ENCODE assay signal across 14 mouse cellular contexts in the genomic region with DNA sequence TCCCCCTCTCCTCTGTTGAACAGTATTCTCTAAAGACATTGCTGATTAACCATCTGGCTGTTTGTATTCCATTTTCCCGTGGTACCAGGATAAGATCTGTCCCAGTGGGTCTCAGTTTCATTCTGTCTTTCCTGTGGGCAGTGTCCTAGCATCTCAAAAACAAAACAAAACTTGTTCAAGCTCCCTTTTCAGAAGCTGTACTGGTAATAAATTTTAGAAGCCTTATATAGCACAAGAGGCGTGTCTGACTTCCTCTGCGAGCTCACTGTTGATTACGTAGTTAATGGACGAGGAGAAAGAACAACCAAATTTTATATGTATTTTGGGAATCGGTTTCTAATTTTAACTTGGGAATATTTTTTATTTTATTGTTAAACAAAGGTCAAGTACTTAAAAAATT. TPM values are rescaled to one million over a fixed set of nuclear protein-coding genes. Genes with fewer than 3 reads are reported as not detected.
DNase-seq lines count a peak whose midpoint lies in the region; ATAC-seq and TF ChIP-seq lines count a peak whose summit lies in the region.
"Had no signal": no experiment of that assay in that cellular context is flagged by ENCODE, and none has a peak within 500 bp of the region (broad histone marks: within the 10 kb centered on the region; RNA-seq: fewer than 3 reads in every experiment).

No protein-coding gene starts in this region.

- TF ChIP-seq POLR2A in MEL (IDR thresholded peaks at IDR 0.05; ENCODE audit: control insufficient read depth in 1 of 2, insufficient read depth in 1 of 2, low read depth in 1 of 2, low read length in 2 of 2, poor library complexity in 1 of 2), result no peak

- peaks cover 8% of the 10 kb centered on the region; the same call in 1 of the 2 replicates for H3K79me2 ChIP-seq in MEL (ENCODE audit: control insufficient read depth, insufficient read depth, low read length, poor library complexity)

- TF ChIP-seq EP300 in MEL (IDR thresholded peaks at IDR 0.05; ENCODE audit: low read depth in 1 of 2, low read length in 2 of 2), result 0 out of 4 replicates have a peak, but pooled peaks of 1 of the 2 experiments have one; percentile 13

- H3K9ac ChIP-seq in MEL (ENCODE audit: control insufficient read depth, low read depth, low read length, poor library complexity, severe bottlenecking), result peak overlapping the region; percentile 63

- H3K27me3 ChIP-seq in MEL (ENCODE audit: control insufficient read depth in 1 of 2, insufficient read depth in 2 of 2, low read length in 2 of 2), result no peaks in the 10 kb centered on the region

- H3K27ac ChIP-seq in layer of hippocampus, adult 2 months, result peak overlapping the region; percentile 51; the same call in 1 of the 2 replicates
- peak overlapping the region; percentile 62 for H3K27ac ChIP-seq in MEL (ENCODE audit: control insufficient read depth, low read depth, low read length)
- H3K27ac ChIP-seq: embryonic facial prominence, embryonic 10.5 days; forebrain, embryonic 10.5 days had no signal

- TF ChIP-seq CTCF in layer of hippocampus, adult 2 months (conservative IDR thresholded peaks at IDR 0.05), result no peak
- TF ChIP-seq CTCF in MEL (IDR thresholded peaks at IDR 0.05 in 2 of 3, conservative IDR thresholded peaks at IDR 0.05 in 1 of 3; ENCODE audit: control insufficient read depth in 1 of 3, insufficient read depth in 1 of 3, low read depth in 2 of 3, low read length in 3 of 3, poor library complexity in 1 of 3, severe bottlenecking in 1 of 3), result no peak

- no peak for DNase-seq in layer of hippocampus, adult 2 months (ENCODE audit: low spot score in 2 of 2)
- DNase-seq in layer of hippocampus, adult 11-12 months (ENCODE audit: low spot score), result no peak
- peak; percentile 61 for DNase-seq in MEL (ENCODE audit: low read depth, low spot score)
- no peak for DNase-seq in cerebellum, postnatal 4 days (ENCODE audit: low spot score in 2 of 2)
- DNase-seq in right cerebral cortex, adult 18-20 months, result no peak
- DNase-seq: adrenal gland, postnatal 36 days; cerebellum, adult 8-10 months; left cerebral cortex, postnatal 4 days; lung, postnatal 14 days had no signal

- H3K4me1 ChIP-seq in MEL (ENCODE audit: control insufficient read depth in 1 of 2, insufficient read depth in 2 of 2, low read length in 2 of 2), result peaks cover 37 to 39% of the 10 kb centered on the region in 2 experiments

- peak; percentile 62 for ATAC-seq in common myeloid progenitor, adult 5-6 weeks (replicated peaks; ENCODE audit: low read depth, poor library complexity, severe bottlenecking)
- ATAC-seq in megakaryocyte progenitor cell, adult 5-6 weeks (replicated peaks; ENCODE audit: poor library complexity), result peak; percentile 27
- ATAC-seq: intestine, embryonic 16.5 days had no signal

- H3K4me3 ChIP-seq in layer of hippocampus, adult 2 months, result no peak overlapping the region
- H3K4me3 ChIP-seq in MEL (ENCODE audit: control insufficient read depth in 1 of 2, insufficient read depth in 1 of 2, low read depth in 2 of 2, low read length in 2 of 2), result peak overlapping the region; percentile 52 to 86
- H3K4me3 ChIP-seq: embryonic facial prominence, embryonic 10.5 days; forebrain, embryonic 10.5 days had no signal

- H3K36me3 ChIP-seq in MEL (ENCODE audit: control insufficient read depth in 1 of 2, insufficient read depth in 2 of 2, low read length in 2 of 2), result peaks cover 0 to 55% of the 10 kb centered on the region in 2 experiments; a peak in 2 of 4 replicates

- H3K9me3 ChIP-seq in MEL (replicated peaks; ENCODE audit: insufficient read depth, low read length), result no peaks in the 10 kb centered on the region
- H3K9me3 ChIP-seq: embryonic facial prominence, embryonic 10.5 days; forebrain, embryonic 10.5 days had no signal

- TF ChIP-seq RAD21 in MEL (IDR thresholded peaks at IDR 0.05; ENCODE audit: low read depth, low read length), result no peak

TF ChIP-seq in MEL, 35 proteins besides CTCF, POLR2A, EP300 and RAD21:
- TF ChIP-seq MXI1 (IDR thresholded peaks at IDR 0.05; ENCODE audit: low read depth, low read length), result peak; percentile 56; the same call in 1 of the 2 replicates
- TF ChIP-seq TCF12 (IDR thresholded peaks at IDR 0.05; ENCODE audit: low read depth, low read length), result no peak
- no peak for TF ChIP-seq MYB (IDR thresholded peaks at IDR 0.05; ENCODE audit: low read depth, low read length)
- TF ChIP-seq SIN3A (IDR thresholded peaks at IDR 0.05; ENCODE audit: low read length), result peak; percentile 35; the same call in 1 of the 2 replicates
- TF ChIP-seq ZNF384 (IDR thresholded peaks at IDR 0.05; ENCODE audit: low read depth, low read length), result 0 out of 2 replicates have a peak, but pooled peaks have one; percentile 32
- no peak for TF ChIP-seq ELF1 (IDR thresholded peaks at IDR 0.05; ENCODE audit: low read depth, low read length)
- TF ChIP-seq ETS1 (IDR thresholded peaks at IDR 0.05; ENCODE audit: low read depth, low read length), result 0 out of 2 replicates have a peak, but pooled peaks have one; percentile 12

RNA-seq across cellular contexts. Expression of gene Fam222b, which starts 31.2 kb away (rescaled TPM):
- 10 to 100 TPM; 29.5 to 30.3 TPM for total RNA-seq in layer of hippocampus, adult 2 months (2021)
- total RNA-seq in MEL (2012; rRNA removed), result 2.4 and 2.5 TPM in 2 replicates
- 1 to 10 TPM in 1 of 2 experiments, not detected in 1; 8.1 TPM for polyA plus RNA-seq in MEL (2012; ENCODE audit: insufficient read depth in 1 of 2, insufficient read length in 2 of 2, low read depth in 1 of 2, low replicate concordance in 2 of 2, missing spikeins in 1 of 2)
- 6.5 and 7.2 TPM in 2 replicates for total RNA-seq in common myeloid progenitor, adult 5-6 weeks (2017)
- 20.3 and 20.6 TPM in 2 replicates for total RNA-seq in megakaryocyte progenitor cell, adult 5-6 weeks (2015)
- 5.7 and 6.0 TPM in 2 replicates for total RNA-seq in megakaryocyte progenitor cell, adult 5-6 weeks (2017)

RNA-seq across cellular contexts. Expression of gene Traf4, which starts 39.7 kb away (rescaled TPM):
- 10 to 100 TPM; 11.1 to 13.3 TPM for total RNA-seq in layer of hippocampus, adult 2 months (2021)
- 21.0 and 42.0 TPM in 2 replicates for total RNA-seq in MEL (2012; rRNA removed)
- 10 to 100 TPM in 1 of 2 experiments, not detected in 1; 34.4 TPM for polyA plus RNA-seq in MEL (2012; ENCODE audit: insufficient read depth in 1 of 2, insufficient read length in 2 of 2, low read depth in 1 of 2, low replicate concordance in 2 of 2, missing spikeins in 1 of 2)
- total RNA-seq in common myeloid progenitor, adult 5-6 weeks (2017), result 6.9 and 10.2 TPM in 2 replicates
- total RNA-seq in megakaryocyte progenitor cell, adult 5-6 weeks (2015), result 4.7 TPM in 2 replicates
- total RNA-seq in megakaryocyte progenitor cell, adult 5-6 weeks (2017), result 2.5 and 3.2 TPM in 2 replicates

RNA-seq across cellular contexts. Expression of gene Eral1, which starts 45.5 kb away (rescaled TPM):
- 10 to 100 TPM; 19.5 to 20.1 TPM for total RNA-seq in layer of hippocampus, adult 2 months (2021)
- total RNA-seq in MEL (2012; rRNA removed), result 39.6 and 43.5 TPM in 2 replicates
- polyA plus RNA-seq in MEL (2012; ENCODE audit: insufficient read depth in 1 of 2, insufficient read length in 2 of 2, low read depth in 1 of 2, low replicate concordance in 2 of 2, missing spikeins in 1 of 2), result 10 to 100 TPM in 1 of 2 experiments, not detected in 1; 38.4 TPM
- total RNA-seq in common myeloid progenitor, adult 5-6 weeks (2017), result 19.3 and 25.5 TPM in 2 replicates
- 22.3 and 23.8 TPM in 2 replicates for total RNA-seq in megakaryocyte progenitor cell, adult 5-6 weeks (2015)
- total RNA-seq in megakaryocyte progenitor cell, adult 5-6 weeks (2017), result 25.0 and 26.2 TPM in 2 replicates

RNA-seq across cellular contexts. Expression of gene Nek8, which starts 50.8 kb away (rescaled TPM):
- 1 to 10 TPM; 2.6 to 3.3 TPM for total RNA-seq in layer of hippocampus, adult 2 months (2021)
- total RNA-seq in MEL (2012; rRNA removed), result 6.0 and 7.5 TPM in 2 replicates
- 10 to 100 TPM in 1 of 2 experiments, not detected in 1; 10.1 TPM for polyA plus RNA-seq in MEL (2012; ENCODE audit: insufficient read depth in 1 of 2, insufficient read length in 2 of 2, low read depth in 1 of 2, low replicate concordance in 2 of 2, missing spikeins in 1 of 2)
- total RNA-seq in common myeloid progenitor, adult 5-6 weeks (2017), result 7.1 and 8.2 TPM in 2 replicates
- 4.4 and 7.8 TPM in 2 replicates for total RNA-seq in megakaryocyte progenitor cell, adult 5-6 weeks (2015)
- 3.4 and 6.0 TPM in 2 replicates for total RNA-seq in megakaryocyte progenitor cell, adult 5-6 weeks (2017)

RNA-seq across cellular contexts. Expression of gene Tlcd1, which starts 50.8 kb away (rescaled TPM):
- 10 to 100 TPM; 21.1 to 24.3 TPM for total RNA-seq in layer of hippocampus, adult 2 months (2021)
- total RNA-seq in MEL (2012; rRNA removed), result 16.2 and 28.3 TPM in 2 replicates
- 10 to 100 TPM in 1 of 2 experiments, not detected in 1; 23.3 TPM for polyA plus RNA-seq in MEL (2012; ENCODE audit: insufficient read depth in 1 of 2, insufficient read length in 2 of 2, low read depth in 1 of 2, low replicate concordance in 2 of 2, missing spikeins in 1 of 2)
- 7.9 and 8.1 TPM in 2 replicates for total RNA-seq in common myeloid progenitor, adult 5-6 weeks (2017)
- 4.0 and 6.3 TPM in 2 replicates for total RNA-seq in megakaryocyte progenitor cell, adult 5-6 weeks (2015)
- total RNA-seq in megakaryocyte progenitor cell, adult 5-6 weeks (2017), result 3.5 TPM in 2 replicates
